Mouse (Mus musculus): Measurements from ENCODE around the gene Atp8a2. TPM values are rescaled to one million over a fixed set of nuclear protein-coding genes. Genes with fewer than 3 reads are reported as not detected.

Gene Atp8a2
- total and polyA plus RNA-seq, 3 experiments = 1.8 to 4.3 (median 3.1) TPM

GRCm38 (mm10) chr14:59862351-59862750 lies 334.6 kb downstream of the Atp8a2 start:
- H3K4me3 ChIP-seq = no peak overlapping the region
- intact Hi-C loops (cut with DNase I) = no loop called here
- WGBS = 75% methylated on average over 4 of the region's 4 CpGs
- no peak overlapping the region for H3K9ac ChIP-seq (ENCODE audit: low read depth, low read length)
- no peaks in the 10 kb centered on the region for H3K4me1 ChIP-seq (ENCODE audit: control insufficient read depth, insufficient read depth, low read length)
- H3K27me3 ChIP-seq (ENCODE audit: control insufficient read depth, insufficient read depth, low read length) = no peaks in the 10 kb centered on the region
- no peak for DNase-seq
- H3K27ac ChIP-seq = no peak overlapping the region
- H3K36me3 ChIP-seq (ENCODE audit: control insufficient read depth, insufficient read depth, low read length) = no peaks in the 10 kb centered on the region
- H3K79me2 ChIP-seq (replicated peaks; ENCODE audit: control insufficient read depth, insufficient read depth, low read length) = no peaks in the 10 kb centered on the region
- TF ChIP-seq POLR2A (IDR thresholded peaks at IDR 0.05; ENCODE audit: insufficient read depth, low read depth, low read length) (no peak), CTCF (IDR thresholded peaks at IDR 0.05) (no peak), EP300 (IDR thresholded peaks at IDR 0.05; ENCODE audit: insufficient read depth, low read depth, low read length) (no peak)

DNA sequence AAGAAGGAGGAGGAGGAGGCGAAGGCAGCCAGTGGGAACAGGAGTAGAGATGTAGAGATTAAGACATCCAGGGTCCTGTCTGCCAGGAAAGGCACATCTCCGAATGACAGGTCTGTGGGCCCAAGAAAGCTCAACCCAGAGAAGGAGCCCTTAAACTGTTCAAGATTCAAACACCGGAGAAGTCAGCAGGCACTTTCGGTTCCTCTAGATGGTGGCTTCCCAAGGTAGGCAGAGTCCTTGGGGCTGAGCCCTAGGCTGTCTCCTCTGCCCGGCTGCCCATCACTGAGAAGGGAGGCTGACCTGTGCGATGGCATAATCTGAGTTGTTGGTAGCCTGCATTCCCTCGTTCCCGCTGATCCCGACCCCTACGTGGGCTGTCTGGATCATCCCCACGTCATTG lies 337.1 kb downstream of the Atp8a2 start:
- DNase-seq = no peak
- Histone ChIP-seq H3K27ac (no peak overlapping the region), H3K4me3 (no peak overlapping the region), H3K9ac (ENCODE audit: low read depth, low read length) (no peak overlapping the region), H3K79me2 (replicated peaks; ENCODE audit: control insufficient read depth, insufficient read depth, low read length) (no peaks in the 10 kb centered on the region), H3K36me3 (ENCODE audit: control insufficient read depth, insufficient read depth, low read length) (no peaks in the 10 kb centered on the region), H3K27me3 (ENCODE audit: control insufficient read depth, insufficient read depth, low read length) (no peaks in the 10 kb centered on the region), H3K4me1 (ENCODE audit: control insufficient read depth, insufficient read depth, low read length) (no peaks in the 10 kb centered on the region)
- intact Hi-C loops (cut with DNase I) = no loop called here
- WGBS = 87% methylated on average over 11 of the region's 11 CpGs
- TF ChIP-seq POLR2A (IDR thresholded peaks at IDR 0.05; ENCODE audit: insufficient read depth, low read depth, low read length) = no peak
- no peak for TF ChIP-seq EP300 (IDR thresholded peaks at IDR 0.05; ENCODE audit: insufficient read depth, low read depth, low read length)
- TF ChIP-seq CTCF (IDR thresholded peaks at IDR 0.05) = no peak

GRCm38 (mm10) chr14:59858501-59859225 lies 338.3 kb downstream of the Atp8a2 start:
- DNase-seq = no peak
- 64% methylated on average over 6 of the region's 6 CpGs for WGBS
- Histone ChIP-seq H3K4me3 (no peak overlapping the region), H3K79me2 (replicated peaks; ENCODE audit: control insufficient read depth, insufficient read depth, low read length) (no peaks in the 10 kb centered on the region), H3K27me3 (ENCODE audit: control insufficient read depth, insufficient read depth, low read length) (no peaks in the 10 kb centered on the region), H3K27ac (no peak overlapping the region), H3K4me1 (ENCODE audit: control insufficient read depth, insufficient read depth, low read length) (no peaks in the 10 kb centered on the region), H3K36me3 (ENCODE audit: control insufficient read depth, insufficient read depth, low read length) (no peaks in the 10 kb centered on the region), H3K9ac (ENCODE audit: low read depth, low read length) (no peak overlapping the region)
- intact Hi-C loops (cut with DNase I) = no loop called here
- TF ChIP-seq POLR2A (IDR thresholded peaks at IDR 0.05; ENCODE audit: insufficient read depth, low read depth, low read length) = no peak
- TF ChIP-seq EP300 (IDR thresholded peaks at IDR 0.05; ENCODE audit: insufficient read depth, low read depth, low read length) = no peak
- TF ChIP-seq CTCF (IDR thresholded peaks at IDR 0.05) = no peak

DNA sequence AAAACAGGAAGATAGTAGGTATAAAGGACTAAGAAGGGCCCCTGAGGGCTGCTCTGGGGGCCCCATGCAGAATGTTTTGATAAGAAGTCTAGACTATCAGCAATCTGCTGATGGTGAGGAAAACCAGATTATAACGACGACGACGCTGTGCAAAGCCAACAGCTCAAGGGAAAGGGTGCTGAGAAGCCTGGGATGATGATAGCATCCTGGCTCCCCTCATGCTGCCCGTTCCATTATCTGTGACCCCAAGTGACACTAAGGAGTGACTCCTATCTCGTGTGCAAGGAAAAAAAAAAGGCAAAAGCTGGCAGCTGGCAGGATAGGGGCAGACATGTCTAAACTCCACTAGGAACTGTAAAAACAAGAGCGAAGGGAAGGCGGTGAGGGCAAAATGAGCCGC lies 343.8 kb downstream of the Atp8a2 start:
- TF ChIP-seq EP300 (IDR thresholded peaks at IDR 0.05; ENCODE audit: insufficient read depth, low read depth, low read length) = no peak
- TF ChIP-seq CTCF (IDR thresholded peaks at IDR 0.05) = no peak
- TF ChIP-seq POLR2A (IDR thresholded peaks at IDR 0.05; ENCODE audit: insufficient read depth, low read depth, low read length) = no peak
- intact Hi-C loops (cut with DNase I) = no loop called here
- WGBS = 22% methylated on average over 9 of the region's 9 CpGs
- no peaks in the 10 kb centered on the region for H3K79me2 ChIP-seq (replicated peaks; ENCODE audit: control insufficient read depth, insufficient read depth, low read length)
- no peaks in the 10 kb centered on the region for H3K36me3 ChIP-seq (ENCODE audit: control insufficient read depth, insufficient read depth, low read length)
- no peak overlapping the region for H3K27ac ChIP-seq
- no peak overlapping the region for H3K4me3 ChIP-seq
- H3K9ac ChIP-seq (ENCODE audit: low read depth, low read length) = no peak overlapping the region
- H3K4me1 ChIP-seq (ENCODE audit: control insufficient read depth, insufficient read depth, low read length) = no peaks in the 10 kb centered on the region
- no peak for DNase-seq
- H3K27me3 ChIP-seq (ENCODE audit: control insufficient read depth, insufficient read depth, low read length) = no peaks in the 10 kb centered on the region

GRCm38 (mm10) chr14:59846609-59847375 lies 350.2 kb downstream of the Atp8a2 start:
- WGBS = 55% methylated on average over 14 of the region's 14 CpGs
- no peaks in the 10 kb centered on the region for H3K27me3 ChIP-seq (ENCODE audit: control insufficient read depth, insufficient read depth, low read length)
- H3K36me3 ChIP-seq (ENCODE audit: control insufficient read depth, insufficient read depth, low read length) = no peaks in the 10 kb centered on the region
- H3K4me3 ChIP-seq = no peak overlapping the region
- no peaks in the 10 kb centered on the region for H3K79me2 ChIP-seq (replicated peaks; ENCODE audit: control insufficient read depth, insufficient read depth, low read length)
- H3K27ac ChIP-seq = no peak overlapping the region
- no peak for DNase-seq
- no peak overlapping the region for H3K9ac ChIP-seq (ENCODE audit: low read depth, low read length)
- no peaks in the 10 kb centered on the region for H3K4me1 ChIP-seq (ENCODE audit: control insufficient read depth, insufficient read depth, low read length)
- intact Hi-C loops (cut with DNase I) = no loop called here
- TF ChIP-seq POLR2A (IDR thresholded peaks at IDR 0.05; ENCODE audit: insufficient read depth, low read depth, low read length) (no peak), EP300 (IDR thresholded peaks at IDR 0.05; ENCODE audit: insufficient read depth, low read depth, low read length) (no peak), CTCF (IDR thresholded peaks at IDR 0.05) (no peak)
